Mouse (Mus musculus): ENCODE measurements around the gene Wnt9a. TPM values are rescaled to one million over a fixed set of nuclear protein-coding genes. Genes with fewer than 3 reads are reported as not detected.

Wnt9a gene
- polyA plus RNA-seq, 1 experiment from 2014 or later = 1.5 TPM

GRCm38 (mm10) chr11:59350326-59350725 is 43.6 kb downstream of the Wnt9a start:
- DNase-seq (peak; percentile 38), ATAC-seq (ENCODE audit: insufficient read depth) (no peak; the same call in 1 of the 2 replicates)
- Histone ChIP-seq H3K9me3 (ENCODE audit: low read depth, low read length) (no peaks in the 10 kb centered on the region), H3K4me3 (ENCODE audit: low read depth, low read length) (no peak overlapping the region), H3K27me3 (ENCODE audit: insufficient read depth, low read length) (no peaks in the 10 kb centered on the region), H3K4me2 (no peak overlapping the region), H3K9ac (no peak overlapping the region), H3K36me3 (ENCODE audit: insufficient read depth) (no peaks in the 10 kb centered on the region), H3K4me1 (ENCODE audit: insufficient read depth) (peaks cover 8% of the 10 kb centered on the region), H3K27ac (ENCODE audit: low read depth) (no peak overlapping the region)
- TF ChIP-seq CTCF (IDR thresholded peaks at IDR 0.05; ENCODE audit: low read depth) = no peak
- 63% methylated on average over 2 of the region's 2 CpGs for WGBS

DNA sequence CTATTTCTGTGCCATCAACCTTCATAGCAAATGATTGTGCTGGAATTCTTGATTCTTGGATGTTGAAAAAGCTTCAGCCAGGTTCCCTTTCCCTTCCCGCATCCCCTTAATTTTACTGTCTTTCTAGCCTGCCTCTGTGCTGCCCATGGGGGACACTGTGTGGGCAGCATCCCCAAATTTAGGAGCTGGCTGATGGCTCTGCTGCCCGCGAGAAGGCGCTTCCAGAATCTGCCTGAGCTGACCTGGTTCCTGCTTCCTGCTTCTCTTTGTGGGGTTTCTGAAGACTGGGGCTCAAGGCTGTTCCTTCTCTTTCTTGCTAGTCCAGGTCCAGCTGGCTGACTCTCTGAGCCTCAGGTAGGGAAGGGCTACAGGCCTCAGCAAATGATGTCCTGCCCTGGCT is 48.1 kb downstream of the Wnt9a start:
- H3K4me3 ChIP-seq (ENCODE audit: low read depth, low read length) = no peak overlapping the region
- H3K4me1 ChIP-seq (ENCODE audit: insufficient read depth) = peaks cover 8% of the 10 kb centered on the region
- ATAC-seq (ENCODE audit: insufficient read depth) (no peak), DNase-seq (no peak)
- 81% methylated on average over 4 of the region's 4 CpGs for WGBS
- no peak for TF ChIP-seq CTCF (IDR thresholded peaks at IDR 0.05; ENCODE audit: low read depth)
- no peak overlapping the region for H3K4me2 ChIP-seq
- H3K9ac ChIP-seq = no peak overlapping the region
- H3K9me3 ChIP-seq (ENCODE audit: low read depth, low read length) = no peaks in the 10 kb centered on the region
- no peak overlapping the region for H3K27ac ChIP-seq (ENCODE audit: low read depth)
- no peaks in the 10 kb centered on the region for H3K36me3 ChIP-seq (ENCODE audit: insufficient read depth)
- no peaks in the 10 kb centered on the region for H3K27me3 ChIP-seq (ENCODE audit: insufficient read depth, low read length)

DNA sequence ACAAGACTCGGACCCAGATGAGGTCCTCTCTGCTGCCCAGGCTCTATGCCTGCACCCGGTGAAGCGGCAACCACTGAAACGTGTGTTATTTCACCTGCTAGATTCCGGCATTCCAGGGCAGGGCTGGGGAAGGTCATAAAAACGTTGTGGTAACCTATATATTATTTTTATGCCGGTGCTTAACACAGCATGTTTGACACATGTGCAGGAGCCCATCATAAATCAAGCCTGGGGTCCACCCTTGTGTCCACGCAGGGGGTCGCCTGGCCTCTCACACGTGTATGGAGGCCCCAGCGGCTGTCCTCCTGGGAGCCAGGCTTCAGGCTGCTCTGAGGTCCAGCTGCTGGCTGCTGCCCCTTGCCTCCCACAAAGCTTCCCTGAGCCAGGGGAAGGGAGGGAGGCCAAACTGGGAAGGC is 50.2 kb downstream of the Wnt9a start:
- 52% methylated on average over 11 of the region's 11 CpGs for WGBS
- ATAC-seq (ENCODE audit: insufficient read depth) (no peak), DNase-seq (no peak)
- H3K4me1 ChIP-seq (ENCODE audit: insufficient read depth) = no peaks in the 10 kb centered on the region
- no peaks in the 10 kb centered on the region for H3K36me3 ChIP-seq (ENCODE audit: insufficient read depth)
- no peaks in the 10 kb centered on the region for H3K9me3 ChIP-seq (ENCODE audit: low read depth, low read length)
- no peak for TF ChIP-seq CTCF (IDR thresholded peaks at IDR 0.05; ENCODE audit: low read depth)
- H3K4me2 ChIP-seq = no peak overlapping the region
- no peaks in the 10 kb centered on the region for H3K27me3 ChIP-seq (ENCODE audit: insufficient read depth, low read length)
- H3K9ac ChIP-seq = no peak overlapping the region
- no peak overlapping the region for H3K27ac ChIP-seq (ENCODE audit: low read depth)
- no peak overlapping the region for H3K4me3 ChIP-seq (ENCODE audit: low read depth, low read length)

DNA sequence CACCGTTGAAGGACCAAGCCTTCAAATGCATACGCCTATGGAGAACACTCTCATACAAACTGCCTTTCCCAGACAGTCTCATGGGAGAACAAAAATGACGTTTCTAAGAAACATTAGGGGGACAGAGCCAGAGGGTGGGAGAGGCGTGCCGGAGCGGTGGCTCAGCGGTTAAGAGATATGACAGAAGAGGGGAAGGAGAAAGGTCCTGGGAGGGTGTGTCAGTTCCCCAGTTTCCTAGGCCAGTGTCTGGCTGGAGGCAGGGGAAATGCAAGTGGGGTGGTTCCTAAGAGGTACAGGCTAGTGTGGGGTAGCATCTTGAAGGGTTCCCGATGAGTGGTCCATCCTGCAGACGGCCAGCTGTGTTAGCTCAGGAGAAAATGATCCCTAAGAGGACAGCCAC is 54.6 kb downstream of the Wnt9a start:
- H3K4me3 ChIP-seq (ENCODE audit: low read depth, low read length) = no peak overlapping the region
- ATAC-seq (ENCODE audit: insufficient read depth) (no peak), DNase-seq (no peak)
- 74% methylated on average over 9 of the region's 9 CpGs for WGBS
- H3K36me3 ChIP-seq (ENCODE audit: insufficient read depth) = no peaks in the 10 kb centered on the region
- H3K4me2 ChIP-seq = no peak overlapping the region
- peaks cover 8% of the 10 kb centered on the region; the same call in 1 of the 2 replicates for H3K4me1 ChIP-seq (ENCODE audit: insufficient read depth)
- no peaks in the 10 kb centered on the region for H3K27me3 ChIP-seq (ENCODE audit: insufficient read depth, low read length)
- no peak for TF ChIP-seq CTCF (IDR thresholded peaks at IDR 0.05; ENCODE audit: low read depth)
- H3K9me3 ChIP-seq (ENCODE audit: low read depth, low read length) = no peaks in the 10 kb centered on the region
- no peak overlapping the region for H3K27ac ChIP-seq (ENCODE audit: low read depth)
- no peak overlapping the region for H3K9ac ChIP-seq

GRCm38 (mm10) chr11:59364007-59364406 is 57.3 kb downstream of the Wnt9a start:
- Histone ChIP-seq H3K4me1 (ENCODE audit: insufficient read depth) (peaks cover 8% of the 10 kb centered on the region; the same call in 1 of the 2 replicates), H3K36me3 (ENCODE audit: insufficient read depth) (no peaks in the 10 kb centered on the region), H3K9ac (peak overlapping the region; percentile 13; the same call in 1 of the 2 replicates), H3K27me3 (ENCODE audit: insufficient read depth, low read length) (no peaks in the 10 kb centered on the region), H3K4me2 (no peak overlapping the region), H3K4me3 (ENCODE audit: low read depth, low read length) (no peak overlapping the region), H3K9me3 (ENCODE audit: low read depth, low read length) (no peaks in the 10 kb centered on the region), H3K27ac (ENCODE audit: low read depth) (peak overlapping the region; percentile 86)
- WGBS = 71% methylated on average over 9 of the region's 9 CpGs
- 0 out of 2 replicates have a peak, but pooled peaks have one; percentile 23 for ATAC-seq (ENCODE audit: insufficient read depth)
- peak; percentile 33 for DNase-seq
- TF ChIP-seq CTCF (IDR thresholded peaks at IDR 0.05; ENCODE audit: low read depth) = no peak

GRCm38 (mm10) chr11:59364417-59364816 is 57.7 kb downstream of the Wnt9a start:
- Histone ChIP-seq H3K27ac (ENCODE audit: low read depth) (peak overlapping the region; percentile 86), H3K4me1 (ENCODE audit: insufficient read depth) (peaks cover 8% of the 10 kb centered on the region; the same call in 1 of the 2 replicates), H3K4me2 (no peak overlapping the region), H3K27me3 (ENCODE audit: insufficient read depth, low read length) (no peaks in the 10 kb centered on the region), H3K4me3 (ENCODE audit: low read depth, low read length) (no peak overlapping the region), H3K36me3 (ENCODE audit: insufficient read depth) (no peaks in the 10 kb centered on the region), H3K9me3 (ENCODE audit: low read depth, low read length) (no peaks in the 10 kb centered on the region), H3K9ac (peak overlapping the region; percentile 13; the same call in 1 of the 2 replicates)
- peak; percentile 78 for DNase-seq
- no peak for TF ChIP-seq CTCF (IDR thresholded peaks at IDR 0.05; ENCODE audit: low read depth)
- peak; percentile 76; the same call in 1 of the 2 replicates for ATAC-seq (ENCODE audit: insufficient read depth)
- WGBS = 22% methylated on average over 3 of the region's 3 CpGs

- Histone ChIP-seq H3K4me3 (ENCODE audit: low read depth, low read length) (no peak overlapping the region), H3K4me1 (ENCODE audit: insufficient read depth) (peaks cover 8% of the 10 kb centered on the region; the same call in 1 of the 2 replicates), H3K4me2 (no peak overlapping the region), H3K36me3 (ENCODE audit: insufficient read depth) (no peaks in the 10 kb centered on the region), H3K27ac (ENCODE audit: low read depth) (no peak overlapping the region), H3K27me3 (ENCODE audit: insufficient read depth, low read length) (no peaks in the 10 kb centered on the region), H3K9me3 (ENCODE audit: low read depth, low read length) (no peaks in the 10 kb centered on the region), H3K9ac (no peak overlapping the region)
- ATAC-seq (ENCODE audit: insufficient read depth) (no peak), DNase-seq (no peak)
- WGBS = 71% methylated on average over 3 of the region's 3 CpGs
- no peak for TF ChIP-seq CTCF (IDR thresholded peaks at IDR 0.05; ENCODE audit: low read depth)
Observed at GRCm38 (mm10) chr11:59366031-59366430, 59.3 kb downstream of the Wnt9a start.
